Mouse (Mus musculus) liver, adult 2 months (tissue): ENCODE measurements around the gene Bptf. TPM values are rescaled to one million over a fixed set of nuclear protein-coding genes. Genes with fewer than 3 reads are reported as not detected.
"Not testable (repeated sequence)": the region's sequence is repeated elsewhere in the genome, so short reads cannot be mapped to it uniquely, and the experiment has no call there.

Experiments
- DNase-seq: peaks from one replicate; pipeline ENCODE4 v3.0.0-alpha.2; 2011; ENCODE audit warnings: low read depth, low spot score; ENCODE audit errors: extremely low read depth
- H3K27ac ChIP-seq: fragments of 200-500 bp; replicated peaks from 2 replicates; pipeline ENCODE4 v1.5.1; 2012; ENCODE audit warnings: low read depth, mild to moderate bottlenecking, control low read depth, inconsistent platforms, low read length; ENCODE audit not compliant: insufficient read depth
- H3K27me3 ChIP-seq: fragments of 200-500 bp; 2 replicates; pipeline ENCODE4 v1.6.1; 2012; ENCODE audit warnings: mild to moderate bottlenecking, moderate library complexity, low read length, inconsistent platforms; ENCODE audit not compliant: control insufficient read depth, insufficient read depth
- H3K36me3 ChIP-seq: fragments of 200-500 bp; 2 replicates; pipeline ENCODE4 v1.6.1; 2012; ENCODE audit warnings: low read length, inconsistent platforms; ENCODE audit not compliant: control insufficient read depth, insufficient read depth
- H3K4me1 ChIP-seq: fragments of 200-500 bp; 2 replicates; pipeline ENCODE4 v1.6.1; 2011; ENCODE audit warnings: low read length; ENCODE audit not compliant: control insufficient read depth, insufficient read depth
- H3K4me3 ChIP-seq: fragments of 200-500 bp; 2 replicates; pipeline ENCODE4 v1.5.1; 2011; ENCODE audit warnings: low read depth, mild to moderate bottlenecking, control low read depth, low read length, moderate library complexity; ENCODE audit not compliant: insufficient read depth
- H3K79me2 ChIP-seq: fragments of 200-500 bp; 2 replicates; pipeline ENCODE4 v1.6.1; 2012; ENCODE audit warnings: inconsistent platforms, mild to moderate bottlenecking, low read length, moderate library complexity; ENCODE audit not compliant: control insufficient read depth, insufficient read depth
- H3K9ac ChIP-seq: fragments of 200-500 bp; 2 replicates; pipeline ENCODE4 v1.6.1; 2012; ENCODE audit warnings: low read depth, mild to moderate bottlenecking, control low read depth, inconsistent platforms, low read length
- CTCF ChIP-seq: fragments of 200-500 bp; IDR thresholded peaks from 2 replicates; pipeline ENCODE4 v1.5.1; 2011; ENCODE audit warnings: low read depth, low read length, control low read depth
- POLR2A ChIP-seq: fragments of 200-500 bp; IDR thresholded peaks from 2 replicates; pipeline ENCODE4 v1.6.1; 2011; ENCODE audit warnings: low read length, control low read depth; ENCODE audit not compliant: insufficient read depth; ENCODE audit errors: extremely low read depth
- WGBS: fragments of 180-500 bp; shearing (Covaris S2); methylation state at CpG from one replicate; pipeline ENCODE4 v1.1.7; 2018; 5-methylcytosine and 5-hydroxymethylcytosine counted together
- polyA plus RNA-seq: library from polyadenylated mRNA; depleted of rRNA; stranded (reverse); fragments of >200 nt; gene quantifications from 2 replicates; pipeline ENCODE4 v1.2.3, GENCODE M21; 2012
- total RNA-seq: library from RNA; depleted of rRNA; stranded (reverse); fragments of >200 nt; gene quantifications from 2 replicates; pipeline ENCODE4 v1.2.3, GENCODE M21; 2014

The Bptf gene
- total and polyA plus RNA-seq, 2 experiments, result 7.6 to 15.0 TPM

DNA sequence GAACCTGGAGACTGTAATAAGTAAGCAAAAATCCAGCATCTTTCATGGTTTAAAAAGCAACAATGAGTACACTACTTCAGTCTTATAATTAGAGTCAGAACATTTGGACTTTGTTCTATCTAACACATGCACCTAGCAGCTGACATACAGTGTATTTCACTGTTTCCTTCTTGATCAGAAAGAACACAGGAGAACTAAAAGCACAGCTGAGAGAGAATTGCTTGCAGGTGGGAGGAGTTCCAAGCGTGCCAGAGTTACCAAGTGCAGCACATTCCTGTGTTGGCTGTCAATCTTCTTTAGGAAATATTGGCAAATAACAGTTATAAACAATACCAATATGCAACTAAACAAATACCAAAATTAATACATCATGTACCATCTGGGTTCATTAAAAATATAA, 71.0 kb downstream of the Bptf start:
- DNase-seq, result no peak
- Histone ChIP-seq H3K9ac (no peak overlapping the region), H3K79me2 (no peaks in the 10 kb centered on the region), H3K4me1 (no peaks in the 10 kb centered on the region), H3K27ac (no peak overlapping the region), H3K27me3 (no peaks in the 10 kb centered on the region), H3K36me3 (peaks cover 62% of the 10 kb centered on the region), H3K4me3 (no peak overlapping the region)
- WGBS, result 91% methylated on average over 1 of the region's 1 CpGs
- no peak for TF ChIP-seq POLR2A
- TF ChIP-seq CTCF, result no peak

DNA sequence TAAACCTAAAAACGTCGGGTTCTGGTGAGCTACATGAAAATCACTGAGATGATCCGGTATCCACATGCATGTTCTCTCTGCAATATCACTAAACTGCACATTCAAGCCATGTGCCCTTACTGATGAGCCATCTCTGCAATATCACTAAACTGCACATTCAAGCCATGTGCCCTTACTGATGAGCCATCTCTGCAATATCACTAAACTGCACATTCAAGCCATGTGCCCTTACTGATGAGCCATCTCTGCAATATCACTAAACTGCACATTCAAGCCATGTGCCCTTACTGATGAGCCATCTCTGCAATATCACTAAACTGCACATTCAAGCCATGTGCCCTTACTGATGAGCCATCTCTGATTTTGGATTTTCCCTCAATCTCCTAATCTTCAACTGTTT, 72.3 kb downstream of the Bptf start:
- not testable (repeated sequence) for H3K27me3 ChIP-seq, H3K4me1 ChIP-seq, H3K4me3 ChIP-seq, H3K79me2 ChIP-seq, H3K9ac ChIP-seq, H3K27ac ChIP-seq, DNase-seq
- WGBS, result 94% methylated on average over 3 of the region's 3 CpGs
- H3K36me3 ChIP-seq, result peaks cover 60% of the 10 kb centered on the region

DNA sequence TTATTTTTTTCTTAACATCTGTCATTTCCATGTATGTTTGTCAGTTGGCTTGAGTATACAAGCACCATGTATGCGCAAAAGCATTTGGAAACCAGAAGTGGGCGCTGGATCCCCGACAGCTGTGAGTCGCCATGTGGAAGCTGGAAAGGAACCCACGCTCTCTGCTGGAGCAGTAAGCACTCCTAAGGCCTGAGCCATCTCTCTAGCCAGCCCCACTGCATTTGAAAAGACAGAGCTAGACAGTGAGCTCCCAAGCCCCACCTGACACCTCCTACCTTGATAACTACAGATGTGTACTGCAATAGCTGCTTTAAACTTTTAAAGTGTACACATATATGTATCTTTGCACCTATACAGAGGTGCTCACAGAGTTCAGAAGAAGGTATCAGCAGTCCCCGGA, 74.5 kb downstream of the Bptf start:
- Histone ChIP-seq H3K9ac (no peak overlapping the region), H3K4me3 (no peak overlapping the region), H3K4me1 (no peaks in the 10 kb centered on the region), H3K27ac (no peak overlapping the region), H3K27me3 (no peaks in the 10 kb centered on the region), H3K79me2 (no peaks in the 10 kb centered on the region), H3K36me3 (peaks cover 60% of the 10 kb centered on the region)
- 96% methylated on average over 6 of the region's 6 CpGs for WGBS
- no peak for DNase-seq
- TF ChIP-seq POLR2A (no peak), CTCF (no peak)

DNA sequence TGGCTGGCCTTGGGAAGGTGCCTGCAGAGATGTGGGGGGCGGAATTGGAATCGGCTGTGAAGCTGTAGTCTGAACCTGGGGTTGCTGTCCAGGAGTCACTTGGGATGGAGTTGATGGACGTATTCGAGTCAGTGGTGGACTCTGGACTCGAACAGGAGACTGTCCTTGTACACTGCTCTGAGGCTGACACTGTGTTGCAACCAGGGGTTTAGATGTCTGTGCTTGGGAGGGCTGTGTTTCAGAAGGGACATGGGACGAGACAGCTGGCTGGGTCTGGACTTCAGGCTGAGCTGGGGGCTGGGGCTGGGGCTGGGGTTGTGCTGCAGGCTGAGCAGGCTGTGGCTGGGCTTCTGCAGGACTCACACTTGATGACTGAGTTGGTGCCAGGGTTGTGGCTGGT, 77.1 kb downstream of the Bptf start:
- no peak overlapping the region for H3K9ac ChIP-seq
- 33% methylated on average over 6 of the region's 6 CpGs for WGBS
- peak; percentile 87 for DNase-seq
- H3K4me1 ChIP-seq, result no peaks in the 10 kb centered on the region
- H3K27ac ChIP-seq, result no peak overlapping the region
- H3K79me2 ChIP-seq, result no peaks in the 10 kb centered on the region
- no peaks in the 10 kb centered on the region for H3K27me3 ChIP-seq
- TF ChIP-seq CTCF, result no peak
- TF ChIP-seq POLR2A, result no peak
- H3K4me3 ChIP-seq, result no peak overlapping the region
- peaks cover 51% of the 10 kb centered on the region for H3K36me3 ChIP-seq

DNA sequence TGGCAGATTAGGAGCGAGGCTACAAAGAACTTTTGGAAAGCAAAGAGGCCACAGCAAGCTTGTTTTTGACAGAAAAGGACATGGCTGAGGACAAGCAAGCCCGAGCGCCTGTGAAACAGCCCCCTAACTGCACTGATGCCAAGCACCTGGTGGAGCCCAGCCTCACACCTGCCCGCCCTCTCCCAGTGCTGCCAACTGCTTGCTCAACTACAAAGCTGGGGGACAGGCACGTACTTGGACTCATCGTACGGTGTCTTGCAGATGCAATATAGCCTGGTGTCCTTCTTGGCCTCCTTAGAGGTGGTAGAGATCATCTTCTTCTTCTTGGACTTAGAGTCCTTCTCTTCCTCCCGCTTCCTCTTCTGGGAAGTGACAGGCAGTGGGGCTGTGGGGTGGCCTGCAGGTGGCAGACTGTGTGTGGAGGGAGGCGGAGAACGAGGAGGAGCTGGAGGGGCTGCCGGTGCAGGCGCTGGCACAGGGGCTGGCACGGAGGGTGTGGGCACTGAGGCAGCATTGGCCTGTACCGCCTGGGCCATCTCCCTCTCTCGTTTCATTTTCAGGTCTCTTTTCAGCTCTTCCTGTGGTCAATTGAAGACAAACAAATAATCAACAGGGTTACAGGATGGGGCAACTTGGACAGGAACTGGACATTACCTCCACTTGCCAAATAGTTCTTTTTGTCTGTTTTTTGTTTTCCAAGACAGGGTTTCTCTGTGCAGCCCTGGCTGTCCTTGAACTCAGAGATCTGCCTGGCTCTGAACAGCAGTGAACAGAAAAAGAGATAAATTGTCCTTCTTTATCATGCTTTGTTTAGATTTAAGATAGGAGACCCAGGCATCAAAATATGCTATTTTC, 84.9 kb downstream of the Bptf start:
- H3K27ac ChIP-seq, result peak overlapping the region; percentile 98
- no peak for TF ChIP-seq POLR2A
- TF ChIP-seq CTCF, result no peak

DNA sequence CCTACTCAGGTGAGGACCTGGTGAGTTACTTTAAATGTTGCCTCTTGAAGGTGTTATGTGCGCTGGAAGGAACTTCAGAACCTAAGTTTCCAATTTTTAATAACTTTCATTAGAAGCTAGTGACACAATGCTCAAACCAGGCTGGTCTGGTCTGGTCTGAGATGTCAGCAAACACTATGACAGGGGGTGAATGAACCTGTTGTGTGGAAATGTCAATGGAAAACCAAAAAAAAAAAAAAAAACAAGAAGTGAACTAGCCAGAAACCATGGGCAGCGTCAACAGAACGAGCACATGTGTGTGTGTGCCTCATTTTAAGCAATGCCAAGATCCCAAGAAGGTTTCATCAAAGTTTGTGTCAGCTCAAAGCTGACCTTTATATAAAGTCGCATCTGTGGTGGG, 86.4 kb downstream of the Bptf start:
- WGBS, result 30% methylated on average over 4 of the region's 4 CpGs
- DNase-seq, result peak; percentile 90
- H3K9ac ChIP-seq, result peak overlapping the region; percentile 37
- no peaks in the 10 kb centered on the region for H3K27me3 ChIP-seq
- peak overlapping the region; percentile 88 for H3K27ac ChIP-seq
- H3K36me3 ChIP-seq, result peaks cover 10% of the 10 kb centered on the region; the same call in 1 of the 2 replicates
- H3K4me3 ChIP-seq, result no peak overlapping the region
- no peaks in the 10 kb centered on the region for H3K79me2 ChIP-seq
- peaks cover 32% of the 10 kb centered on the region for H3K4me1 ChIP-seq
- TF ChIP-seq POLR2A (no peak), CTCF (no peak)

More for the DNA sequence above, 84.9 kb downstream of the Bptf start:
- peak overlapping the region; percentile 50; the same call in 1 of the 2 replicates for H3K4me3 ChIP-seq
- peak overlapping the region; percentile 66 for H3K9ac ChIP-seq
- peak; percentile 95 for DNase-seq
- H3K36me3 ChIP-seq, result peaks cover 9% of the 10 kb centered on the region; the same call in 1 of the 2 replicates
- 35% methylated on average over 15 of the region's 15 CpGs for WGBS
- H3K79me2 ChIP-seq, result no peaks in the 10 kb centered on the region
- H3K4me1 ChIP-seq, result peaks cover 32% of the 10 kb centered on the region
- H3K27me3 ChIP-seq, result no peaks in the 10 kb centered on the region
